Mouse (Mus musculus) G1E (cell line): ENCODE results near the gene Olfr1112.

Experiments
- CTCF ChIP-seq: IDR thresholded peaks from 2 replicates; pipeline ENCODE4 v1.5.1; 2012; ENCODE audit warnings: low read depth, low read length, inconsistent platforms, mixed read lengths
- GATA1 ChIP-seq: IDR thresholded peaks from 2 replicates; pipeline ENCODE4 v1.6.1; 2012; ENCODE audit warnings: borderline replicate concordance, low read length, inconsistent platforms, mixed read lengths
- POLR2AphosphoS5 ChIP-seq: IDR thresholded peaks from 2 replicates; pipeline ENCODE4 v1.6.1; 2012; ENCODE audit warnings: low read depth, low read length, inconsistent platforms; ENCODE audit not compliant: insufficient replicate concordance
- TAL1 ChIP-seq: conservative IDR thresholded peaks from 2 replicates; pipeline ENCODE4 v1.6.1; 2012; ENCODE audit warnings: low read depth, low read length, inconsistent platforms, mixed read lengths

GRCm38 (mm10) chr2:87140200-87140599 lies 47.4 kb upstream of the Olfr1112 start, which contains the start of gene Olfr1110:
- TF ChIP-seq CTCF: no peak
- no peak for TF ChIP-seq TAL1
- no peak for TF ChIP-seq GATA1
- TF ChIP-seq POLR2AphosphoS5: no peak
